Comparison of ENCODE assay signal across 8 mouse cellular contexts in the genomic region with DNA sequence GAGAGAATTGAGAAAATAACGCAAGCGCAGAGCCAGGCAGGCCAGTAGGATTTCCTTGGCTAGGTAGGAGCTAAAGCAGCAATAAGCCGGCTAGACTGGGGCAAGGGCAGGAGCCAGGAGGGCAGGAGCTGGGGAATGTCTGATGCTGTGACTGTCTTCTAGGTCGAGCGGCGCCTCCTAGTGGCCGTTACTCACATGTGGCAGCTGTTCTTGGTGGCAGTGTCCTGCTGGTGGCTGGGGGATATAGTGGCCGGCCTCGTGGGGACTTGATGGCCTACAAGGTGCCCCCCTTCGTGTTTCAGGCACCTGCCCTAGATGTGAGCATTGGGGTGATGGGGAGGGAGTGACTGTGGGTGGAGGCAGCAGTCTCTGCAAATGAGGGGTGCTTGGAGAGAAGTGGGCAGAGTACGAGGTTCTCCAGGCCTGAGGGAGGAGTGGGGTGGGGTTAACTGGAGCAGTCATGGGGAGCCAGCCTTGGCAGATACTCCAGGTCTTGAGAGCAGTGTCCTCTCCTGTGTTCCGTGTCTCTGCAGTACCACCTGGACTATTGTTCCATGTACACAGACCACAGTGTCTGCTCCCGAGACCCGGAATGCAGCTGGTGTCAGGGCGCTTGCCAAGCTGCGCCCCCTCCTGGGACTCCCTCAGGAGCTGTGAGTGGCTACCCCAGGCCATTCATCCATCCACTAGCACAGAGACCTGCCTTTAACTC. TPM values are rescaled to one million over a fixed set of nuclear protein-coding genes. Genes with fewer than 3 reads are reported as not detected.
DNase-seq lines count a peak whose midpoint lies in the region; ATAC-seq lines count a peak whose summit lies in the region.

No protein-coding gene starts in this region.

- 39% methylated on average over 16 of the region's 16 CpGs for WGBS in hindbrain, embryonic 14.5 days

- H3K27me3 ChIP-seq in hindbrain, embryonic 14.5 days (ENCODE audit: control insufficient read depth, insufficient read depth, low read length) = no peaks in the 10 kb centered on the region

- no peak overlapping the region for H3K4me2 ChIP-seq in hindbrain, embryonic 14.5 days (replicated peaks)

- no peak for ATAC-seq in hindbrain, embryonic 14.5 days (ENCODE audit: low FRiP score)

- DNase-seq in ZHBTc4 (ENCODE audit: low read depth, low spot score) = peak; percentile 88
- DNase-seq in cerebellum, postnatal 14 days = peak; percentile 72 to 88
- DNase-seq in frontal cortex, postnatal 36 days (ENCODE audit: low spot score in 2 of 2) = peak; percentile 42 to 65
- peak; percentile 58 for DNase-seq in hindbrain, embryonic 14.5 days (ENCODE audit: low spot score)
- peak; percentile 41 for DNase-seq in left cerebral cortex, adult 11 months (ENCODE audit: low spot score)
- peak; percentile 79 to 80 for DNase-seq in lung, postnatal 4 days
- DNase-seq in right cerebral cortex, postnatal 14 days = peak; percentile 79
- DNase-seq in yolk sac, embryonic 10.5 days (ENCODE audit: low spot score) = peak; percentile 42

- H3K4me3 ChIP-seq in hindbrain, embryonic 14.5 days (replicated peaks; ENCODE audit: low read length) = no peak overlapping the region

- H3K9me3 ChIP-seq in hindbrain, embryonic 14.5 days (ENCODE audit: control insufficient read depth, low read length) = no peaks in the 10 kb centered on the region

- peaks cover 62% of the 10 kb centered on the region for H3K36me3 ChIP-seq in hindbrain, embryonic 14.5 days (replicated peaks; ENCODE audit: control insufficient read depth, insufficient read depth)

- H3K27ac ChIP-seq in hindbrain, embryonic 14.5 days = no peak overlapping the region

- no peaks in the 10 kb centered on the region for H3K4me1 ChIP-seq in hindbrain, embryonic 14.5 days (replicated peaks; ENCODE audit: control insufficient read depth, insufficient read depth, low read length)

- no peak overlapping the region for H3K9ac ChIP-seq in hindbrain, embryonic 14.5 days

RNA-seq across cellular contexts. Expression of gene Megf8, which starts 16.8 kb away (rescaled TPM):
- 22.0 and 23.8 TPM in 2 replicates for polyA plus RNA-seq in hindbrain, embryonic 14.5 days (2014; fragmentation: Nextera tagmentation; extraction: Ambion mirVana)

RNA-seq across cellular contexts. Expression of gene Tmem145, which starts 27.8 kb away (rescaled TPM):
- polyA plus RNA-seq in hindbrain, embryonic 14.5 days (2014; fragmentation: Nextera tagmentation; extraction: Ambion mirVana) = 74.9 and 81.2 TPM in 2 replicates

RNA-seq across cellular contexts. Expression of gene Prr19, which starts 32.5 kb away (rescaled TPM):
- polyA plus RNA-seq in hindbrain, embryonic 14.5 days (2014; fragmentation: Nextera tagmentation; extraction: Ambion mirVana) = 4.2 and 5.2 TPM in 2 replicates

RNA-seq across cellular contexts. Expression of gene Cnfn, which starts 35.8 kb away (rescaled TPM):
- polyA plus RNA-seq in hindbrain, embryonic 14.5 days (2014; fragmentation: Nextera tagmentation; extraction: Ambion mirVana) = not detected in 2 replicates

RNA-seq across cellular contexts. Expression of gene Pafah1b3, which starts 36.0 kb away (rescaled TPM):
- polyA plus RNA-seq in hindbrain, embryonic 14.5 days (2014; fragmentation: Nextera tagmentation; extraction: Ambion mirVana) = 523 and 576 TPM in 2 replicates
